Mouse (Mus musculus): ENCODE measurements at regions not wholly inside any gene's neighbourhood (a gene's known extent, or its start where the extent isn't known, plus 50 kb on each side); places are given as distances from the start of the nearest gene placed in this dataset.

DNA sequence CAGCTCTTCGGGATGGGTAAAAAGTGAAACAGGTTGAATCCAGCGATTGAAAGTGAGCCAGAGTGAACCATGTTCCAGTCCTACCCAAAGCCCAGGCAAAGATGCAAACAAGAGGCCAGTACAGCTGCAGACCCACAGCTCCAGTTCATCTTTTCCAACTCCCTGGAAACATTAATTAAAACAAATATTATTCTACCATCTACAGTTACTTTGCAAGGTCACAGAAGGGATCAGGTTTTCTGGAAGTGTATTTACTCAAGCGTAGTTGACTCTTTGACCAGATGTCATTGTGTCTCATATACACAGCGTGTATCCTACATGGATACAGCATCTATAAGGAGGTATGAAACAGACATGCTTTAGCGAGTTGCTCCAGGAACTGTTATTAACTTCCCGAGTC, 209.3 kb upstream of the Sash1 start:
- TF ChIP-seq CTCF (IDR thresholded peaks at IDR 0.05; ENCODE audit: low read depth, low read length) (no peak), POLR2A (IDR thresholded peaks at IDR 0.05; ENCODE audit: extremely low read depth, insufficient read depth, low read length) (no peak)
